Mouse (Mus musculus): ENCODE results near the gene Mlf1.

Gene Mlf1

GRCm38 (mm10) chr3:67373872-67374271, at the start of gene Mlf1:
Gene Mlf1, plus strand, starts transcription at chr3:67374097.
- in situ Hi-C loops (cut with MseI, MboI), result loop anchor here in 1 of 2 experiments (25.0 kb wide), 1 partner anchor 188 kb away; no protein-coding TSS in a partner anchor

GRCm38 (mm10) chr3:67339558-67339957, 34.3 kb upstream of the Mlf1 start:
- in situ Hi-C loops (cut with MseI, MboI), result no loop called here

- in situ Hi-C loops (cut with MseI, MboI), result no loop called here
These were observed 33.0 kb upstream of the Mlf1 start for GRCm38 (mm10) chr3:67340921-67341320.

- in situ Hi-C loops (cut with MseI, MboI), result no loop called here
These were observed 30.8 kb upstream of the Mlf1 start for GRCm38 (mm10) chr3:67343004-67343662.

GRCm38 (mm10) chr3:67344599-67344998, 29.3 kb upstream of the Mlf1 start:
- in situ Hi-C loops (cut with MseI, MboI), result no loop called here

GRCm38 (mm10) chr3:67346674-67347073, 27.2 kb upstream of the Mlf1 start:
- in situ Hi-C loops (cut with MseI, MboI), result no loop called here

GRCm38 (mm10) chr3:67351406-67352127, 22.3 kb upstream of the Mlf1 start:
- in situ Hi-C loops (cut with MseI, MboI), result loop anchor here (10.0 to 25.0 kb wide), 2 partner anchors 211 to 213 kb away; no protein-coding TSS in a partner anchor

- in situ Hi-C loops (cut with MseI, MboI), result loop anchor here (10.0 to 25.0 kb wide), 2 partner anchors 210 to 213 kb away; no protein-coding TSS in a partner anchor
These were observed 21.7 kb upstream of the Mlf1 start for GRCm38 (mm10) chr3:67352128-67352762.

GRCm38 (mm10) chr3:67352763-67353149, 21.1 kb upstream of the Mlf1 start:
- in situ Hi-C loops (cut with MseI, MboI), result loop anchor here (10.0 to 25.0 kb wide), 2 partner anchors 210 to 212 kb away; no protein-coding TSS in a partner anchor

- in situ Hi-C loops (cut with MseI, MboI), result loop anchor here (10.0 to 25.0 kb wide), 2 partner anchors 204 to 206 kb away; no protein-coding TSS in a partner anchor
These were observed 15.5 kb upstream of the Mlf1 start for GRCm38 (mm10) chr3:67358376-67358775.

GRCm38 (mm10) chr3:67366087-67366892, 7.6 kb upstream of the Mlf1 start:
- in situ Hi-C loops (cut with MseI, MboI), result loop anchor here in 1 of 2 experiments (25.0 kb wide), 1 partner anchor 196 kb away; no protein-coding TSS in a partner anchor

- in situ Hi-C loops (cut with MseI, MboI), result loop anchor here in 1 of 2 experiments (25.0 kb wide), 1 partner anchor 195 kb away; no protein-coding TSS in a partner anchor
These were observed 6.4 kb upstream of the Mlf1 start for GRCm38 (mm10) chr3:67367481-67367880.

GRCm38 (mm10) chr3:67369407-67370079, 4.4 kb upstream of the Mlf1 start:
- in situ Hi-C loops (cut with MseI, MboI), result loop anchor here in 1 of 2 experiments (25.0 kb wide), 1 partner anchor 193 kb away; no protein-coding TSS in a partner anchor

- in situ Hi-C loops (cut with MseI, MboI), result loop anchor here in 1 of 2 experiments (25.0 kb wide), 1 partner anchor 190 kb away; no protein-coding TSS in a partner anchor
These were observed 1.7 kb upstream of the Mlf1 start for GRCm38 (mm10) chr3:67372194-67372593.

GRCm38 (mm10) chr3:67372781-67373180, 1.1 kb upstream of the Mlf1 start:
- in situ Hi-C loops (cut with MseI, MboI), result loop anchor here in 1 of 2 experiments (25.0 kb wide), 1 partner anchor 190 kb away; no protein-coding TSS in a partner anchor

GRCm38 (mm10) chr3:67374360-67374778, 472 bp downstream of the Mlf1 start:
- in situ Hi-C loops (cut with MseI, MboI), result loop anchor here in 1 of 2 experiments (25.0 kb wide), 1 partner anchor 188 kb away; no protein-coding TSS in a partner anchor

- in situ Hi-C loops (cut with MseI, MboI), result no loop called here
These were observed 1.2 kb downstream of the Mlf1 start, which contains the start of gene Gm17402 for GRCm38 (mm10) chr3:67375063-67375462. Gene Gm17402, minus strand, starts transcription at chr3:67375163.

GRCm38 (mm10) chr3:67378215-67378614, 4.3 kb downstream of the Mlf1 start:
- in situ Hi-C loops (cut with MseI, MboI), result no loop called here

GRCm38 (mm10) chr3:67429338-67429998, 55.6 kb downstream of the Mlf1 start:
- in situ Hi-C loops (cut with MseI, MboI), result no loop called here

GRCm38 (mm10) chr3:67429999-67430380, 56.1 kb downstream of the Mlf1 start, which contains the start of gene Gfm1:
Gene Gfm1, plus strand, starts transcription at chr3:67430096.
- in situ Hi-C loops (cut with MseI, MboI), result no loop called here

All from mouse trophoblast stem cell (cell line).